Mouse (Mus musculus): ENCODE data around the gene Nxpe4. TPM values are rescaled to one million over a fixed set of nuclear protein-coding genes. Genes with fewer than 3 reads are reported as not detected.

The Nxpe4 gene
- total RNA-seq, 2 experiments from 2014 or later: 27.8 to 34.2 TPM

Other genes with a start within 250 kb of the Nxpe4 start
- gene Nxpe2, start 191.4 kb downstream of the Nxpe4 start, total RNA-seq (2015): 6.7 and 12.1 TPM in 2 replicates
- 1.6 and 9.4 TPM in 2 replicates for gene Nxpe2, start 191.4 kb downstream of the Nxpe4 start, total RNA-seq (2017)

Data from megakaryocyte, adult 5-6 weeks (primary cell).